Mouse (Mus musculus) thymus, adult 2 months (tissue): ENCODE measurements around the gene Rsph6a. TPM values are rescaled to one million over a fixed set of nuclear protein-coding genes. Genes with fewer than 3 reads are reported as not detected.

ENCODE experiments used
- DNase-seq: peaks from one replicate; pipeline ENCODE4 v3.0.0; 2021
- H3K27ac ChIP-seq: fragments of 200-500 bp; 2 replicates; pipeline ENCODE4 v1.5.1; 2012; ENCODE audit warnings: low read length, control low read depth; ENCODE audit not compliant: control insufficient read depth, insufficient read depth
- H3K27me3 ChIP-seq: fragments of 200-500 bp; 2 replicates; pipeline ENCODE4 v1.6.1; 2012; ENCODE audit warnings: mild to moderate bottlenecking, low read length, moderate library complexity, mixed read lengths; ENCODE audit not compliant: control insufficient read depth, insufficient read depth
- H3K36me3 ChIP-seq: fragments of 200-500 bp; 2 replicates; pipeline ENCODE4 v1.6.1; 2012; ENCODE audit warnings: mild to moderate bottlenecking, low read length, moderate library complexity; ENCODE audit not compliant: control insufficient read depth, insufficient read depth
- H3K4me1 ChIP-seq: fragments of 200-500 bp; replicated peaks from 2 replicates; pipeline ENCODE4 v1.6.1; 2012; ENCODE audit warnings: low read length; ENCODE audit not compliant: control insufficient read depth, insufficient read depth
- H3K4me3 ChIP-seq: fragments of 200-500 bp; 2 replicates; pipeline ENCODE4 v1.5.1; 2012; ENCODE audit warnings: mild to moderate bottlenecking, low read length, control low read depth, moderate library complexity; ENCODE audit not compliant: control insufficient read depth, insufficient read depth
- CTCF ChIP-seq: fragments of 200-500 bp; IDR thresholded peaks from 2 replicates; pipeline ENCODE4 v1.5.1; 2012; ENCODE audit warnings: mild to moderate bottlenecking, control low read depth, low read length, moderate library complexity, borderline replicate concordance; ENCODE audit not compliant: control insufficient read depth, poor library complexity, insufficient read depth; ENCODE audit errors: extremely low read depth
- POLR2A ChIP-seq: fragments of 200-500 bp; IDR thresholded peaks from 2 replicates; pipeline ENCODE4 v1.6.1; 2012; ENCODE audit warnings: mild to moderate bottlenecking, low read length, control low read depth, moderate library complexity; ENCODE audit not compliant: control insufficient read depth, poor library complexity, insufficient read depth; ENCODE audit errors: extremely low read depth
- WGBS: fragments of 180-500 bp; shearing (Covaris S2); methylation state at CpG from one replicate; pipeline ENCODE4 v1.1.7; 2018; 5-methylcytosine and 5-hydroxymethylcytosine counted together
- polyA plus RNA-seq: library from polyadenylated mRNA; depleted of rRNA; stranded (reverse); fragments of >200 nt; gene quantifications from 2 replicates; pipeline ENCODE4 v1.2.3, GENCODE M21; 2012

Gene Rsph6a
- polyA plus RNA-seq, 1 experiment = 0.18 TPM

- no peak for TF ChIP-seq CTCF
- TF ChIP-seq POLR2A = no peak
- WGBS = 3% methylated on average over 27 of the region's 31 CpGs
- H3K27me3 ChIP-seq = no peaks in the 10 kb centered on the region
- no peaks in the 10 kb centered on the region for H3K36me3 ChIP-seq
- H3K27ac ChIP-seq = no peak overlapping the region
- no peak for DNase-seq
- H3K4me1 ChIP-seq = peaks cover 10% of the 10 kb centered on the region
- no peak overlapping the region for H3K4me3 ChIP-seq
Measured at GRCm38 (mm10) chr7:19012025-19012621, 42.4 kb upstream of the Rsph6a start.

GRCm38 (mm10) chr7:19012882-19013281 is 41.6 kb upstream of the Rsph6a start:
- DNase-seq = no peak
- H3K4me3 ChIP-seq = no peak overlapping the region
- H3K4me1 ChIP-seq = peaks cover 10% of the 10 kb centered on the region
- WGBS = 77% methylated on average over 2 of the region's 2 CpGs
- H3K27me3 ChIP-seq = no peaks in the 10 kb centered on the region
- H3K36me3 ChIP-seq = no peaks in the 10 kb centered on the region
- no peak overlapping the region for H3K27ac ChIP-seq
- no peak for TF ChIP-seq CTCF
- no peak for TF ChIP-seq POLR2A

- TF ChIP-seq POLR2A (no peak), CTCF (no peak)
- no peak overlapping the region for H3K27ac ChIP-seq
- WGBS = 94% methylated on average over 15 of the region's 15 CpGs
Measured at GRCm38 (mm10) chr7:19014452-19014851, 40.0 kb upstream of the Rsph6a start.

GRCm38 (mm10) chr7:19016042-19016441 is 38.4 kb upstream of the Rsph6a start:
- 95% methylated on average over 4 of the region's 4 CpGs for WGBS
- DNase-seq = no peak

More at GRCm38 (mm10) chr7:19014452-19014851, 40.0 kb upstream of the Rsph6a start:
- no peak for DNase-seq
- H3K4me3 ChIP-seq = no peak overlapping the region
- no peaks in the 10 kb centered on the region for H3K27me3 ChIP-seq
- peaks cover 10% of the 10 kb centered on the region for H3K4me1 ChIP-seq
- no peaks in the 10 kb centered on the region for H3K36me3 ChIP-seq

GRCm38 (mm10) chr7:19017909-19018308 is 36.6 kb upstream of the Rsph6a start:
- peaks cover 7% of the 10 kb centered on the region; the same call in 1 of the 2 replicates for H3K4me1 ChIP-seq
- no peaks in the 10 kb centered on the region for H3K36me3 ChIP-seq
- no peak overlapping the region for H3K27ac ChIP-seq
- H3K4me3 ChIP-seq = no peak overlapping the region
- TF ChIP-seq CTCF (no peak), POLR2A (no peak)
- no peaks in the 10 kb centered on the region for H3K27me3 ChIP-seq
- DNase-seq = no peak
- WGBS = 96% methylated on average over 7 of the region's 7 CpGs

More at GRCm38 (mm10) chr7:19016042-19016441, 38.4 kb upstream of the Rsph6a start:
- no peak overlapping the region for H3K4me3 ChIP-seq
- peaks cover 15% of the 10 kb centered on the region for H3K4me1 ChIP-seq
- no peaks in the 10 kb centered on the region for H3K27me3 ChIP-seq
- TF ChIP-seq CTCF (no peak), POLR2A (no peak)
- no peaks in the 10 kb centered on the region for H3K36me3 ChIP-seq
- no peak overlapping the region for H3K27ac ChIP-seq

- 30% methylated on average over 8 of the region's 8 CpGs for WGBS
- Histone ChIP-seq H3K4me3 (no peak overlapping the region), H3K27me3 (no peaks in the 10 kb centered on the region), H3K27ac (no peak overlapping the region), H3K4me1 (peaks cover 18% of the 10 kb centered on the region), H3K36me3 (no peaks in the 10 kb centered on the region)
- no peak for DNase-seq
- TF ChIP-seq CTCF (no peak), POLR2A (no peak)
Measured at GRCm38 (mm10) chr7:19021048-19021447, 33.4 kb upstream of the Rsph6a start.

- Histone ChIP-seq H3K27ac (no peak overlapping the region), H3K4me3 (no peak overlapping the region), H3K27me3 (no peaks in the 10 kb centered on the region), H3K36me3 (no peaks in the 10 kb centered on the region), H3K4me1 (peaks cover 18% of the 10 kb centered on the region)
- WGBS = 82% methylated on average over 18 of the region's 18 CpGs
- DNase-seq = no peak
- no peak for TF ChIP-seq POLR2A
- TF ChIP-seq CTCF = no peak
Measured at GRCm38 (mm10) chr7:19022189-19022958, 32.1 kb upstream of the Rsph6a start.
